Mouse (Mus musculus): ENCODE measurements at regions not wholly inside any gene's neighbourhood (a gene's known extent, or its start where the extent isn't known, plus 50 kb on each side); places are given as distances from the start of the nearest gene placed in this dataset.

DNA sequence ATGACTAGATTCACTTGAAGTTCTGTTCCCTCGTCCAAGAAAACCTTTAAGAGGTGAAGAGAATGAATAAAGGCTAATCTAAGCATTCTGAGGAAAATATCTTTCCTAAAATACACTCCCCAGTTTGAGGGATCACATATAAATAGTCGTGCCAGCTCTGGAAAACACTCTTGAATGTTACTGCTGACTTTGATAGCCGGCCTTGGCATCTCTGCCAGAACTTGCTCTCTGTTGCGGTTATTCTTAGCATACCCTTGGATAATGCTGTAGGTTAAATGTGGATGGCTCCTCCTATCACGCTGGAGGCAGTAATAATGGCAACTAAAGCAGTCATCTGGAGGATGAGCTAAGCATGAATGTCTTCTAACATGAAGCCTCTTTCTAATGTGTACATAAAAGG is 363.6 kb upstream of the Adgrl2 start:
- DNase-seq = no peak

DNA sequence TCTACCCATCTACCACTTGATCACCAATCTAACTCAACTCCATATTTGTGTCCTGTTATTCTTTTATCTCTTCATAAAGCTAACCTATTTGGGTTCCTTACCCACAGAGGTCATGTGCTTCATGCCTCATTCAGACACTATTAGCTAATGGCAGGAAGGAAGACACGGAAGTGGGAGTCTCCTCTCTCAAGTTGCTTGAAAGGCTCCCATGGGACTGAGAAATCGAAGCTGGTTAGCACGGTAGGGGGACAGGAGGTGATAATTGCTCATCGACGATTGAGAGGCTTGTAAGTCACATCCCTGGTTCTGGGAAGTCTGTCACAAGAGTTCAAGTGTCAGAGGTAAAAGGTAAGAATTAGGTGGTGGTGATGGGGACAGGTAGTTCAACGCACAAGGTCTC is 362.2 kb upstream of the Adgrl2 start:
- no peak for DNase-seq

DNA sequence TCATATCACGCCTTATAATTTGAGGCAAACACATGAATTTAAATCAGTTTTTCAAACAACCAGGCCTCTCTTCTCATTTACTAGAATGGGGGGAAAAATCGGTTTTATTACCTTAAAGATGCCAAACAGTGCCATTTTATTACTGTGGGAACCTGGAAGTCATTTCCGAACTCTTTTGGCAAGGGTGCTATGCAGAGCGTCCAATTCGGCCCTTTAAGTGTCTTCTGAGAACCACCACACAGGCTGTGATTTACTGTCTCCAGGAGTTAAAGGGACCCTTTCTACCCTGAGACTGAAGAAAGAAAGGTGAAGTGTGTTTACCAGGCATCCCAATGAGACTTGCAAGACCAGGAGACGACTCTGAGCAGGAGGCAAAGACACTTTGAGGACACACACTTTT is 359.4 kb upstream of the Adgrl2 start:
- no peak for DNase-seq

DNA sequence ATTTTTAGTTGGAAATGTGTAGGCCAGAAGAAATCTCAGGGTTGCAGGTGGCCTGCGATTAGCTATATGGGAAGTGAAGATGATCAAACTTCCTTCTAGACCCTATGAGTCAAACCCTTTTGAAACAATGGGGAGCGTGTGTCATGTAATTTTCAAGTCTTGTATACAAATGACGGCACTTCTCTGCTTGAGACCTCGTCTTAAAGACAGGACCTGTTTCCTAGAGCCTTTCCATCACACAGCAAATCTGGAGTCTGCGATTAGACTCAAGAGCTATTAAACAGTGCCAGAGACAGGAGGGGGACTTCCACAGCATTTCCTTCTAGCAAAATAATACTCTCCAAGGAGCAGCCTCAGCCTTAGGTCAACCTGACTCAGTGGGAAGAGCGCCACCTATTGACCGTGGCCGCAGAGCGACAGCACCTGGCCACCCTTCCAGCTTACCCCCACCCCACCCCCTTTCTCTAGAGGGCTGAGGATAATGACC is 358.9 kb upstream of the Adgrl2 start:
- DNase-seq = peak; percentile 69

DNA sequence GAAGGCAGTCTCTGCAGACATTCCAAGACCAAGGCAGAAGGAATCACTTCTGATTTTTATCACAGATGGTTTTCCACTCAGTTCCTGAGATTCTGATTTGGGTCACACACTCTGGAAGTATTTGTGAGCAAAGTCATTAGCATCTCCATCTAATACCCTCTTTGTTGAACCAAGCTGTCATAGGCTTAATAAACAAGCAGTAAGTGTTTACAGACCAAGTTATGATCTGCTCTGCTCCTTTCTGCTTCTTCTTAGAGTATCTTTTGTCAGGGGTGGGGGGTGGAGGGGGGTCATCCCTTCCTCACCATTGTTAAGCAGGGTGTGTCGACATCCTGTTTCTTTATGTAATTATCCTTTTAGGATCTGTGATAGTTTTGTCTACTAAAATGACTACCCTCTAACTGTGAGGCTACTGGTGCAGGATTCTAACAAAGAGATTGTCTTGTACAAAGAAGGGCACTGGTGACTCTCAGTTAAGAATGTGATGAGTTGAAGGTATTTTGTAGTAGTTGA is 358.2 kb upstream of the Adgrl2 start:
- no peak for DNase-seq

DNA sequence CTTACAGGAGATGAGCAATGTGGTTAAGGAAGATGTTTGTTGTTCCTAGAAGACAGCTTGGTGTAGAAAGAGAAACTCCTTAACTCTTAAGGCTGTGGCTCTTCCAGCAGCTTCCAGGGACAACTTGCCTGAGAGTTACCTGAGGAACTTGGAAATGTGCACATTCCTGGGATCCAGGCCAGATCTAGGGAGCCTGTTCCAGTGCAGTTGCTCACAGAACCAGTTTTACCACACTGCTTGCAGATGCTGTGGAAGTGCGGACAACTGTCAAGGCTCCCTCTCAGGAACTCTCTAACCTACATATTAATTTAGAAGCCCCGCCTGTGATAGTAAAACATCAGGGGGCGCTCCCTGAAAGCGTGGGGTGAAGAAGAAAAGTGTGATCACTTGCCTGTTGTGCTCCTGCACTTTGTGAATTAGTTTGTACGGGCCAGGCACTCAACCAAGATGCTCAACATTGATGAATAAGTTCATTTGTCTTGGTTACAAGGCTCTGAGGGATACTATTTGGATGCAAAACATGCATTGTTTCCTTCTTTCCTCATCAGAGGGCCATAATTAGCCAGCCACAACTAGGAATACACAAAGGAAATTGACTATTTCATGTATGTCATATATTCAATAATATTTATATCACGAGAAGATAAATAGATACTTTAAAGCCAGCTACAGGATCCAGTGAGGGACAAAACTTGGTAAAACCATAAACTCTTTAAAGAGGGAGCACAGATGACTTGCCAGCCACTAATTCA is 357.1 kb upstream of the Adgrl2 start:
- DNase-seq = no peak

DNA sequence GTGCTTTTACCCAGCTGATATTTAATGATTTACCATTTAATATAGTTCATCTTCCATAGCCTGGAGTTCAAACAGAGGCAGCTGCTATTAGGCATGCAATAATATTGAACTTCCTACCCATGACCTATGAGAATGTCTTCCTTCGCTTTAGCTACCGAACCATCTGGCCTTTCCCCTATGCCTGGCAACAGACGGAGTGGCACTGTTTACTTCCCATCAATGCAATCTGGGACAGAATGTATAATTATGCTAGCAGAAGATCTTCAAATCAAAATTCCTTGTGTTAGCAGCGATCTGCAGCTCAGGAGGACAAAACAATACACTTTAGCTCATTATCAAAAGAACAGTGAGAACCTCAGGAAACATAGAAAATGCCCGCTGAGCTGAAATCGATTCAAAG is 352.2 kb upstream of the Adgrl2 start:
- no peak for DNase-seq

DNA sequence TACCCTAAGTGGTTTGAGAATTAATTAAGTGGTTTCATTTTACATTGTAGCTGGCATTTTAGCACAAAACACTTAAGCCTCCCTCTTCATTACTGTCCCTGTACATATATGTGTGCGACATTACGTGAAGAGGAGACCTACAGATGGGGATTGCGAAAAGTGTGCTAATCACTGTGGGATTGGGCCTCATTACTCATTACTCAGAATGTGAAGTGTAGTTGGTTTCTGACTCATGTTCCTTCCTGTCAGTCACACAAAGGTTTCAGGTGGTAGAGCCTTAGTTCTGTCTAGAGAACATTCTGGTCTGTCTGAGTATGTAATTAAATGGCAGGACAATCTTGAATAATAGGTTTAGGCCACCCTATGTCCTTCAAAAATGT is 349.0 kb upstream of the Adgrl2 start:
- no peak for DNase-seq

DNA sequence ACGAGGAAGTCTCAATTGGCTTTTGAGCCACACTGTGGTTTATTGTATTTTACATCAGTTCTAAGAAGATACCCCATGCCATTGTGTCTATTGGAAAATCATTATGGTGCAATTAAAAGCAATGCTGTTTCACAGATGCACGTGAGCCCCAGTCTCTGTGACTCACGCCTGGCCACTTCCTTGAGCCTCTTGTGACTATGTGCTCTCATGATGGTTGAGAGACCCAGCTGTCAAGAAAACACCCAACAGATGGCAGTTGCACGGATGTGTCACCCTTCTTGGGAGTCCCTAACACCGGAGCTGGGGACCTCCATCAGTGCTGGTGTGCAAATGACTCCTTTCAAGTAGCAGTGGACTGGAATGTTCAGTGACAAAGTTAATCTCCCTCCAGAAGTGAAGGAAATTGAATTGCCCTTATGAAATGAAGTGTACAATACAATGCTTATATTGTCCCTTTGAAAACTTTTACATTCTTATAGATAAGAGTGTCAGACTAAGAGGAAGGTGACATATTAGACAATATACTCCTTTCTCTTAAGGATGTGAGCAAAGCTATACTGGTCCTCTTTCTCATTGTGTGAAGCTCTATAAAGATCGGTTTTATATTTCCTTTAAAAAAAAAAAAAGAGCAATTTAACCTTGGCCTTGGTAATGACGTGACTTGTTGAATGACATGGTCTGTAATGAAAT is 348.5 kb upstream of the Adgrl2 start:
- DNase-seq = no peak

DNA sequence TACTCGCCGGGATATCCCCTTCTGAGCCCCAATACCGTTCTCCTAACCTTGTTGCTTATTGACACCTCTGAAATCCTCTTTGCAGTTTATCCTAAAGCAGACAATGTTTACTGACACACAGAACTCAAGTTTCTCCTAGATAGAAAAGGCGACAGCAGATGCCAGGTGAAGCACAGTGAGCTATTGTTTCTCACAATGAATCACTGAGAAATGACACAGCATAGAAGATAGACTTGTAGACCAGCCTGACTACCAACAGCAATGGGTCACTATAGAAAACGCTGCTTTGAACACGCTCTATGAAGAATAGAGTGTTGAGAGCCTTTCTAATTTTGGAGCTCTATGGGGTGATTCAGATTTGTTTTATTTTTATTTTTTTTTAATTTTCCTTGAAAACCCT is 344.9 kb upstream of the Adgrl2 start:
- no peak for DNase-seq

DNA sequence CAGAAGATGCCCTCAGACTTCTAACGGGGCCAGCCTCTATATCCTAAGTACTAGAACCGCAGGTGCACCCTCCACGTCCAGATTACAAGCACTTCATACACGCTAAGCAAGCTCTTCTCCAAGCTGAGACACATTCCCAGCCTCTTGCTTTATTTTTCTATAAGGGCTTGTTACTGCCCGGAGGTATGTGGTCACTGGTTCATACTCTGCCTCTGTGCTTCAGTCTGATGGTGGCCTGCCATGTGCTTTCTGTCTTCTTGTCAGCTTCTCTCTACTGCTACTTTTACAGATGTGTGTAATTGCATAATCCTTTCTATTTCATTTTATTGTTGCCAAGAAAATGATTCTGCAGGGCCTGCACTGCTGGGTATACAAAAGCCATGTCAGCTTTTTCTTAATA is 343.3 kb upstream of the Adgrl2 start:
- DNase-seq = no peak

DNA sequence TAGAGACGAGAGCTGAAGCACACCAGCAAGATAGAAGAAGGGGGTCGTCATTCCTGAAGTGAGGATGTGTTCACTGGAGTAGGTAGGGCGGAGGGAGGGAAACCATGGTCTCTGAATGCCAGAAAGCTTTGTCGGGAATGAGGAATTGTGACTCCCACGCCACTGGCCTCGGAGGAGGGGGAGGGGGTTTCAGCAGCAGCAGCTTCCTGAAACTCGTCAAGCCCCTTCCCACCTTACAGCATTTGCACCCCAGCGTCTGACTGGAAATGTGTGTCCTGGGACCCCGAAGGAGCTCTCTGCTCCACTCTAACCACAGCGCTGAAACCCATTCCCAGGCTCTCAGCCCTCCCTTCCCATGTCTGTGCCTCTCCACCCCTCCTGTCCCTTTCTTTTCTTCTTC is 342.8 kb upstream of the Adgrl2 start:
- DNase-seq = no peak

DNA sequence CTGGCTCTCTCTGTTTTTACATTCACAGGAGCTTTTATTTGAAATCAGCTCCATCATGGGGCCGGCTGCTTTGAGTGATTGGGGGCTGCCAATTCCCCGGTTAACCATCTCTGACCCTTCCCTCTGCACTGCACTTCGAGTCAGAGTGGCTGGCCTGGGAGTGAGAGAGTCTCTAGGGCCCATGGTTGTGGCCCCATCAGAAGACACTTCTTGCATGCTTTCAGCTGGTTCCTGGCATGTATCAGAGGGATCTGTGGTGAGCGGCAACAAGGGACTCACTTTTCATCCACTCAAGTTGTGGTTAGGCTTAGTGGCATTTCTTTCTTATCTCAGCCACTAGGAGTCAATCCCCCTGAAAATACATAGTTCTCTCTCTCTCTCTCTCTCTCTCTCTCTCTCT is 341.8 kb upstream of the Adgrl2 start:
- no peak for DNase-seq

DNA sequence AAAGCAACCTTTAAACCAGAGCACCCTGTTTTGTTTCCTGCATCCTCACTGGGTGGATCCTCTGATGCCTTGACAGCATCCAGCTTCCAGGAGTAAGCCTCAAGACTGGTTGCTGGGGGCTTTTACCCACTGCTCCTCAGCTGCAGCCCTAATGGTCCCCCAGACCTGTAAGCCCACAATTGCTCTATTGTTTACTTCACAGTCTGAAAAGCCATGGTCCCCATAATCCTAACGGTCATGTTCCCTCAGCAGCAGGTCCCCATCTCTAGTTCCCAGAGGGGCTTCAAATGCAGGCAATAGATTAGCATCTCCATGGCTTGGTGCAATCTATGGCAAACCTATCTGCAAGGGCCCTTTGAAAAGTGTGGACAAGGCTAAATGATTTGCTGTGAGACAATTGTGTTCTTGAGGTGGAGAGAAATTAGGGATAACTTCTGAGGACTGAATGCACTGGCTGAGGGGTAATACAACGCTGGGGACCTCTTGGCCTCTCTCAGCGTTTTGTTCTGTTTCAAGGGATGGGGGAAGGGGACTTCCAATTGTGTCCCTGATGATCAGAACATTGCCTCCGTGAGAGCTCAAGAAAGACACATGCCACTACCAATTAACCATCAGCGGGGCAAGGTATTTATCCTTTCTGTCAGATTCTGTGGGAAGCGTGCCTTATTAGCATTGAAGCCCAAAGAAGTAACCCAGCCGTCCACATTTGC is 341.1 kb upstream of the Adgrl2 start:
- DNase-seq = no peak

DNA sequence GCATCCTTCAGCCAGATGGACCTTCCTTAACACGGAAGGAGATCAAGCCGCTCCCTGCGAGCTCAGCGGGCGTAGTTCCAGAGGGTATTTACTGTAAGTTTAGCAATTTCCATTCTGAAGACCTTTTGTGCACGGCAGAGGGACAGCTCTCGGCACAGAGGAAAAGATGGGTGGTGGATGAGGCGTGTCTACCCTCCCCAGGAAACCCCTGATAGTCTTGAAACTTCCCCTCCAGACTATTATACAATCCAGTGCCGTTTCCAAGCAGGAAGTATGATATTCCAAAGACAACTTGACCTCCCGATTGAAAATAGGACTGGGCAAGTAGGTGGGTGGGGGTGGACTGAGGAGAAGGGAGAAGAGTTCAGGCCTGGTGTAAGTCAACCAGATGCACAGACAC is 340.4 kb upstream of the Adgrl2 start:
- no peak for DNase-seq

DNA sequence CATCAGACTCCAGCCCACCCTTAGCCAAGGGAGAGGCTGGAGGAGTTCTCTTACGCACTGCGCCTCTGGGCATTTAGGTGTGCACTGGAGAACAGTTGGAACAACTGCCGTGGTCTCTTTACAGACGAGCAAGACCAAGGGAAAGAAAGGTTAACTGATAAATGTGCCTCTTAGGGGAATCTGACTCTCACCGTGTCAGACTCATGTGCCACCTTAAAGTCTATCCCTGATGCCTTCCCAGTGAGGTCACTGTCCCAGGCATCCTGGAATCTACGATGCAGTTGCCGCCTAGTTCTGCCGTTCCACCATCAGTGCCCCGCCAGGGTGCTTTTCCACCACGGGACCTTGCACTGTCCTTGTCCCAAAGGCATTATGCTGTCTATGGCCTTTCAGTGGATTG is 339.7 kb upstream of the Adgrl2 start:
- DNase-seq = no peak

DNA sequence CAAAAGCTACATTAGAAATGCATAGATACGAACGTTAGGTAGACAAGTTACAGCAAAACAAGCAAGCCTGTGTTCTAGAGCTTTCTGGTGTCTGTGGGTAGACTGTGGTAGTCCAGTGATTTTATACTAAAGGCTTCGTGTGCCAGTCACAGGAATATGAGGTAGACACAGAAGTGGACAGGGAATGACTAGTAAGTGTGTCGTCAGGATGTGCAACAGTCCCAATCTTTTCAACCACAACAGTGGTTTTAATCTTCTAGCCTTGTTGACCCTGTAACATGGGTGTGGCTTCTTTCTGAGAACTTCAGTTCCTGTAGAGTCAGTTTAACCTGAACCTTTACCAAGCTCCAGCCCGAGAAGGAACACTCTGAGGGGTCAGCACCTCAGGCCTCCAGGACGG is 339.3 kb upstream of the Adgrl2 start:
- DNase-seq = no peak

DNA sequence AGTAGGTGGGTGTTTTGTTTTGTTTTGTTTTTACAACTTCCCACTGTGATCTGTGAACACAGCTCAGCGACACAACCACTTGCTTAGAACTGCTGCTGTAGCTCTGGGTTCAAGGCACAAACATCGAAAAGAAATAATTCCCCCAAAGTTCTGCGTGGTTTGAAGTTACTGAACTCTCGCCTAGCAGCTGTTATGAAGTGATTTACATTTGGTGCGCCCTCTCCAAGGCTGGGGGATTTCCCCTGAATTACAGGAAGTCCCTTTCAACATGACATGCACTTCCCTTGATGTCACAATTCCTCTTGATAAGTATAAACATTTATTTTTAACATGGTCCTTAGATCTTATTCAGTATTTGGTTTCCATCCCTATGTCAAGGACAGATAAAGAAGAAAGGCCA is 336.3 kb upstream of the Adgrl2 start:
- no peak for DNase-seq

DNA sequence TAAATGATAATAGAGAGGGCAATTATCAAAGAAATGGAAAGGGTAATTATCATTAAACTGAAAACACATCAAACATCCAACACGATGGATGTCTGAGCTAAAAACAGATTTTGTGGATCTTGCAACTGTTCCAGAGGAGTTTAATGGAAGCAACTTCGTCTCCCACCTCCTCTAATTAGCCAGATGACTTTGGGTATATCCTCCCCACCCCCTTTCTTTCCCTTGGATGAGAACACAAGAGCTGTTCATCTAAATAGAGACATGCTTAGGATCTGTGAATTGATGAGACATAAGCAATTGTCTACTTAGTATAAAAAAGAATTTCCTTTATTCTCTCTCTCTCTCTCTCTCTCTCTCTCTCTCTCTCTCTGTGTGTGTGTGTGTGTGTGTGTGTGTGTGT is 333.7 kb upstream of the Adgrl2 start:
- DNase-seq = no peak

DNA sequence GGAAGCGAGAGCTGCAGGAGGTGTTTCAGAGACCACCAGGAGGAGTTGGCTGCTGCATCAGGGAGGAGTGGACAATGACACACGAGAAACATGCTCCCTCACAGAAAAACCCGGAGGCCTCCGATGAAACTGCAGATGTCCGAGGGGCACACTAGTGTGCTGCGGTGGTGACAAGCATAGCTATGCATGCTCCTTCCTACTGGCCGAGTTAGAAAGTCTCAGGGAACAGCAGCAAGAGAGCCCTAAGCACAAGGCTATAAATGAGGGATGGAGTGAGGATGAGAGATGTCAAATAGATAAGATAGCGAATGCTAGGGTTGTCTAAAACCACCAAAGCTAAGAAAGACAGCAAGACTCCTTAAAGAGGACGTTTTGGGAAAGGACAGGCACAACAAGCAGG is 328.4 kb upstream of the Adgrl2 start:
- no peak for DNase-seq

DNA sequence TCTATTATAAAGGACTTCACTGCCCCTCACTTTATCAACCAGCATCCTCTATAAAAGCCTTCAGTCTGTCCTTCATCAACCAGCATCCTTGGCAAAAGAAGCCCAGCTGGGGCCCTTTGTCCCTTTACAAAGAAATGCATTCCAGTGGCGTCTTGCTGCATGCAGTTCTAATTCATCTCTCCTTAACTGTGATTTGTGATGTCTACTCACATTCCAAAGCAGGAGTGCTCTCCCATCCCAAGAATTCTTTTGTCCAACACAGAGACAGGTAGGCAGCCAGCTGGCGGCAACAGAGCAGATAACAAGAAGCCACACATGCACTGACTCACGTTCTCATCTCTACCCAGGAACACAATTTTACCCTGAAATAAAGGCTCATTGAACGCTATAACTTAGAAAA is 323.9 kb upstream of the Adgrl2 start:
- DNase-seq = no peak

DNA sequence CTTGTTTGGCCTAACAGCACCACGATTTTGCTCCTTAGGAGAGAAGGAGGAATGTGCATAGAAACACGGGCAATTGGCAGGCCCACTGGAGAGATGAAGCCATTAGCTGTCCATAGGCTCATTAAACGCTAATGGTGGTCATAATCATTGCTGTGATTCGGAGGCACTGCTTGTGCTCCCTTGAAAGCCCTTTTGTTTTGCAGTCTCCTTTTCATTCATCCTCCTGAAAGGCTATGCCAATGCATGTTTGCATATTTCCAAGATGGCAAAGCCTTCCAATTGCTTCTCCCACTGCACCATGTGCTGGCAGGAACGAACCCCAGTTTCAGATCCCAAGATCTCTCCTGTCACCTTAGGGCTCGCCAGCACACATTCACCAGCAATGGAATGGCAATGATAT is 322.9 kb upstream of the Adgrl2 start:
- no peak for DNase-seq

DNA sequence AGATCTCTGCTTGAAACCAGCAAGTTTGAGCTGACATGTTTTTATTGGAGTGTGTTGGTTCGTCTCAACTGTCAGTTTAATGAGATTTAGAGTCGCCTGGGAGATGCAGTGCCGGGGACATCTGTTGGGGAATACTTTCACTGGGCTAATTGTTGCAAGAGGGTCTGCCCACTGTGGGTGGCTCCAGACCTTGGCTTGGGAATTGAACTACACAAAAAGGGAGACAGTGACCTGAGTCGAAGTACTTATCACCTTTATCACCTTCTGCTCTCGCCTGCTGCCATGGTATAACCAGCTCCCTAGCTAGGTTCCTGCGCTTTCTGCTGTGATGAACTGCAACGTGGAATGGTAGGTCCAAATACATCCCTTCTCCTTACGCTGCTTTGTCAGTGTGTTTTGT is 321.2 kb upstream of the Adgrl2 start:
- DNase-seq = no peak

DNA sequence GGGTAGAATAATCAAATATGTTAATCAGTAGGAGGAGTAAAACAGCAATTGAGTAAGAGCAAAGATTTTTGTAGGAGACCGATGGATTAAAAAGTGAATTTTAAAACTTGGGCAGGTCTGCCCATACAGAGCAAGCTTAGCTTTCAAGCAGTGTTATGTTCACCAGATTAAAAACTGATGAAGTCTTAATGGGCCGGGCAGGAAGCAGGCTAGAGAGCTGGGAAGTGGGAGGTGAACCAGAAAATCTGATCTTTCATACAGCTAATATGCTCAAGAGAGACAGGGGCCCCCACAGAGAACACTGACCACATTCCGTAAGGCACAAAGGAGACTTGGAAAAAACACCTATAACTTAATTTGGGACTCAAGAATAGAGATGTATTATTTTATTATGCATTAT is 316.4 kb upstream of the Adgrl2 start:
- no peak for DNase-seq
